Mouse (Mus musculus) layer of hippocampus, postnatal 25 days (tissue): ENCODE results near the gene Bcap31. TPM values are rescaled to one million over a fixed set of nuclear protein-coding genes. Genes with fewer than 3 reads are reported as not detected.
"Not testable (repeated sequence)": the region's sequence is repeated elsewhere in the genome, so short reads cannot be mapped to it uniquely, and the experiment has no call there.

Experiments used
- DNase-seq, 2 experiments: peaks; one replicate each; pipeline ENCODE4 v3.0.0; 2022; ENCODE audit warnings: mixed read lengths in 2 of 2, low spot score in 1 of 2; ENCODE audit errors: extremely low spot score in 1 of 2
- total RNA-seq, 2 experiments: library from RNA; stranded (reverse); gene quantifications; 2 replicates each; pipeline ENCODE4 v1.2.3; 2021

Bcap31 gene
- total RNA-seq: 10 to 100 TPM; 78.9 to 83.0 TPM

GRCm38 (mm10) chrX:73716109-73716661 lies at the start of gene Bcap31, which contains the start of gene Abcd1:
Bcap31 (minus strand) TSS chrX:73716175.
Abcd1 (plus strand) TSS chrX:73716597.
- DNase-seq: peak; percentile 65 to 76

- no peak for DNase-seq
Measured at GRCm38 (mm10) chrX:73765311-73765710, 49.3 kb upstream of the Bcap31 start.

DNA sequence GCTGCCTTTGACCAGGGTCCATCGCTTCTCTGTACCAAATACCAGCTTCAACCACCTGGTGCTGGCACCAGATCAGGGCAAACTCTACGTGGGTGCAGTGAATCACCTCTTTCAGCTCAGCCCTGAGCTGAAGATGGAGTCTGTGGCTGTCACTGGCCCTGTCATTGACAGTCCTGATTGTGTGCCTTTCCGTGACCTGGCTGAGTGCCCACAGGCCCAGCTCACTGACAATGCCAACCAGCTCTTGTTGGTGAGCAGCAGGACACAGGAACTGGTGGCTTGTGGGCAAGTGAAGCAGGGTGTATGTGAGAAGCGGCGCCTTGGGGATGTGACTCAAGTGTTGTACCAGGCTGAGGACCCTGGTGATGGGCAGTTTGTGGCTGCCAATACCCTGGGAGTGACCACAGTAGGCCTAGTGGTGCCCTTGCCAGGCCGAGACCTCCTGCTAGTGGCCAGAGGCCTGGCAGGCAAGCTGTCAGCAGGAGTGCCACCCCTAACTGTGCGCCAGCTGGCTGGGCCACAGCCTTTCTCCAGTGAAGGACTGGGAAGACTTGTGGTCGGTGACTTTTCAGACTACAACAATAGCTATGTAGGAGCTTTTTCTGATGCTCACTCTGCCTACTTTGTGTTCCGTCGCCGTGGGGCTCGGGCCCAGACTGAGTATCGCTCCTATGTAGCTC lies 42.8 kb upstream of the Bcap31 start:
- DNase-seq: no peak

- no peak for DNase-seq
Measured at GRCm38 (mm10) chrX:73756334-73757140, 40.6 kb upstream of the Bcap31 start, which contains the start of gene Plxnb3. Plxnb3 (plus strand) TSS chrX:73757090.

GRCm38 (mm10) chrX:73748977-73749376 lies 33.0 kb upstream of the Bcap31 start:
- no peak for DNase-seq

GRCm38 (mm10) chrX:73744774-73745481 lies 29.0 kb upstream of the Bcap31 start:
- no peak for DNase-seq

DNA sequence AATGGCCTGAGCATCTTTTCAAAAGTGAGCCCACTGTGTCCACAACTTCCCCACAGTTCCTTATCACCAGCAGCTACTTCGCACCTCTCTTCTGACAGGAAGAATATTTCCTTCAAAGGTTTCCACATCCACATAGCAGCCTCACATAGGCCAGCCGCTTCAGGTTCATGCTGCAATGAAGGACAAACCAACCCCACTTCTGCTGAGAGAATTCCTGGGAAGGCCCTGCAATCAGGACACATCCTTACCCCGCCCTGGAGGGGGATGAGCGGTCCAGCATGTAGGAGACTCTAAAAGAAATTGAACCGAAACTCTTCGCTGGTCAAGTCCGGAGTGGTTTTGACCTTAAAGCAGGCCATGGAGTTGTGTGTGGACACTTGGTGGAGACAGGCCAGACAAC lies 23.9 kb upstream of the Bcap31 start:
- not testable (repeated sequence) for DNase-seq

DNA sequence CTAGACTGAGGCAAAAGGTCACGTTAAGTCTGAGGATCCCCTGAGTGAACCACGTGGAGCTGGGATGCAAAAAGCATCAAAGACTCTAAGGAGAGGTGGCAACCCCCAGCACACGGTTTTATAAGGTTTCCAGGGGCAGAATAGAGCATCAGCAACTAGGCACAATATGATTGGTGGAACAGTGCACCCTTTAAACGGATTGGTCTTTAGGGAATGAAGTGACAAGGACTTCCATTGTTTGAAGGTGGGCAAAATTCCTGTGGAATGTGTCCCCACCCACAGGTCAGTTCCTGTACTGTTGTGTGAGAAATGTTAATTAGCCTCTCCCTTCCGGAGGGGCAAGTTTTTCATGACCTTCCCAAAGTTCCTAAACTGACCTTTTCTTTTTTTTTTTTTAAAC lies 23.2 kb upstream of the Bcap31 start:
- DNase-seq: no peak

DNA sequence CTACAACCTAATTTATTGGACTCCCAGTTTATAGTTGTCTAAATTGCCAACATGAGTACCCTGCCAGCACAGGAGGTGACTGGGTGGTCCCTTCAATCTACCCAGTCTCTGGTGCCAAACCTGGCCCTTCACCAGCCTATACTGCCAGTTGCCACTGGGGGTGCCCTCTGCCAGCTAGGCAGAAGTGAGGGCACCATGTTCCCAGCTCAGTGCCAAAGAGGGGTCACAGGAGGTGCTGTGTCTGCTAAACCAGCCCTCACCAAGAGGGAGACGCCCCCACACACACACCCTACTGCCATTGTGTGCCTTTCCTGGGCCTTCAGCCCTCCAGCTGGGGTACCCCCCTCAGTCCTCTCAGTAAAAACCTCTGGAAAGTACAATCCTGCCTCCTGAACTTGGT lies 22.2 kb upstream of the Bcap31 start:
- no peak for DNase-seq

GRCm38 (mm10) chrX:73730908-73731307 lies 14.9 kb upstream of the Bcap31 start:
- DNase-seq: no peak

DNA sequence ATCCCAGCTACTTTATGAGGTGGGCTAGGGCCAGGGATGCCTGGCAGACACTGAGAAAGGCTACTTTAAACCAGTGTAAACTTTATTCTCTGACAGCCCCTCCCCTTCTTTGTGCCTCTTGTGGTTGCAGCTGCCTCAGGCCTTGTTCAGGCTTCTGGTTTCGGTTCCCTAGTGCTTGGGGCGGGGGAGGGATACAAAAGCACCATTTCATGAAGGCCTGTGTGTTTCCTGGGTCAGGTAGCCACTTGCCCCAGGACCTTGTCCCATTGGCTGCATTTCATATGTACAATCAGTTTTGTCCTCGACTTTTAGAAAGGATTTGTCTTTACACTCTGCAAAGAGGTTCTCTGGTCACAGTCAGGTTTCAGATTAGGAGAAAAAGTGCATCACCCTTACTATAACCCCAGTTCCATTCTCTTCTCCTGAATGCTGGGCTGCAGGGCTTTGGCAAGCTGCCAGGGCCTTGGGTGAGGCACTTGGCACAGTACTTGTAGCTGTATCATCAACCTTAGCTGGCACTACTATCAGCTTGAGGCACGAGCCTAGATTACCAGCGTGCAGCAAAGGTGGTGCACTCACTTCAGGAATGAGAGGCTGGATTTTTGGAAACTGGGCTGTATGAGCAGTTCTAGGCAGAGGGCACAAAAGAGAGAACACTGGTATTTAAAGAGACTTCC lies 2.8 kb upstream of the Bcap31 start:
- peak in 1 of 2 experiments; percentile 10 for DNase-seq

GRCm38 (mm10) chrX:73718271-73718670 lies 2.3 kb upstream of the Bcap31 start:
- DNase-seq: no peak

- peak in 1 of 2 experiments; percentile 4 for DNase-seq
Measured at GRCm38 (mm10) chrX:73717667-73718066, 1.7 kb upstream of the Bcap31 start.

DNA sequence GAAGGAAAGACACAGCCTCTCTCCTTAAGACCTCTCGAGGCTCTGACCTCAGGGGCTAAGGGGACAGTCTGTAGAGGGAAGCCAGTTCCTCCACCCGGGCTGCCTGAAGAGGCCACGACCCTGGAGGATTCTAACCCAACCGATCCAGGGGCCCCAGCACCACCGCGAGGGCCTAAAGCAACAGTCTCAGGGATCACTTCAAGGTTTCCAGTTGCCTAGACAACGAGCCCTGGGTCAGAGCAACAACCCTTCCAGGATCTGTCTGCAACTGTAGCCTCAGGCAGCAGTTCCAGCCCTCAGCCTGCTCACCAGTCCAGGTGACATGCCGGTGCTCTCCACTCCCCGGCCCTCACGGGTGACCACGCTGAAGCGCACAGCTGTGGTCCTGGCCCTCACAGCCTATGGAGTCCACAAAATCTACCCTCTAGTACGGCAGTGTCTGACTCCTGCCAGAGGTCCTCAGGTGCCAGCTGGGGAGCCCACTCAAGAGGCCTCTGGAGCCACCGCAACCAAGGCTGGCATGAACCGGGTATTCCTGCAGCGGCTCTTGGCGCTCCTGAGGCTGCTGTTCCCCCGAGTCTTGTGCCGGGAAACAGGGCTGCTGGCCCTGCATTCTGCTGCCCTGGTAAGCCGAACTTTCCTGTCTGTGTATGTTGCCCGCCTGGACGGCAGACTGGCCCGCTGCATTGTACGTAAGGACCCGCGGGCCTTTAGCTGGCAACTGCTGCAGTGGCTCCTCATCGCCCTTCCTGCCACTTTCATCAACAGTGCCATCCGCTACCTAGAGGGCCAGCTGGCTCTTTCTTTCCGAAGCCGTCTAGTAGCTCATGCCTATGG lies 952 bp upstream of the Bcap31 start:
- DNase-seq: no peak

DNA sequence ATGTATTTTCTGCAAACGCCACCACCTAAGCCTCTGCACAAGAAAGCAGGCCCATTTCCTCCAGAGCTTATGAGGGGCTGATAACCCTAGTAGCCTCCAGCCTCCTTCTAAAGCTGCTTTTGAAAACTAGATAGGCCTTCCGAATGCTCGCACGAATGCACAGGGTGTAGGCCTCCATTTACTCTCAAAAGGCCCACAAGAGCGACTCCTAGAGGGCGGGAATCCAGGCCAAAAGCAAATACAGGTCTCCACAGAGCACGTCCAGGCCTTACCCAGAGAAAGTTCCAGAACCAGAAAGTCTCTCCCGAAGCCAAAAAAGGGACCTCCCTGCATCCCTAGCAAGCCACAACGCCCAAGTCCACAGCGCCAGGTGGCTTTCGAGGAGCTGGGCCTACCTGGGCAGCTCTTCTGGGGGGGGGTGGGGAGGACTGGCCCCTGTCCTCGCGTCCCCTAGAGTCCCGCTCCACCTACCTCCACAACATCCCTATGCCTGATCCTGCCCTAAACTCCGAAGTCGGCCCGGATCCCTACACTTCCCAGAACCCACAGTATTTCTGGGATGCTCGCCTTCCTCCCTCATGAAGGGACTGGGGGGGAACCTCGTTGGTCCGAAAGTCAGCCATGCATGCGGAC lies 383 bp downstream of the Bcap31 start:
- DNase-seq: no peak

DNA sequence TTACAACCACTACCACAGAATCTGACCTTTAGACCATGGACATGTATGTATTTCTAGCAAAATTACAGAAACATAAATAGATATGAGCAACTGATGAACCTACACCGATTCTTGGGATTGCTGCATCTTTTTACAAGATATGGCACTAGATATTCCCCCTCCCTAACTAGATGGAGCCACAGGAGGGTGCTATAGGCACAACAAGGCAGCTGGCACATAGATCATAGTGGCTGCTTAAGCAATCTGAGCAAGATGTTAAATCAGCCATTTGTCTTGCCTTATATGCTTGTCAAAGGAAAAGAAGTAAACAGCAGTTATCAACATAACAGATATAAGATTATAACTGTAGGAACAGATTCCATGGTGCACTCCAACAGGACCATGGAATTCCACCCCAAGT lies 15.5 kb downstream of the Bcap31 start:
- DNase-seq: no peak

DNA sequence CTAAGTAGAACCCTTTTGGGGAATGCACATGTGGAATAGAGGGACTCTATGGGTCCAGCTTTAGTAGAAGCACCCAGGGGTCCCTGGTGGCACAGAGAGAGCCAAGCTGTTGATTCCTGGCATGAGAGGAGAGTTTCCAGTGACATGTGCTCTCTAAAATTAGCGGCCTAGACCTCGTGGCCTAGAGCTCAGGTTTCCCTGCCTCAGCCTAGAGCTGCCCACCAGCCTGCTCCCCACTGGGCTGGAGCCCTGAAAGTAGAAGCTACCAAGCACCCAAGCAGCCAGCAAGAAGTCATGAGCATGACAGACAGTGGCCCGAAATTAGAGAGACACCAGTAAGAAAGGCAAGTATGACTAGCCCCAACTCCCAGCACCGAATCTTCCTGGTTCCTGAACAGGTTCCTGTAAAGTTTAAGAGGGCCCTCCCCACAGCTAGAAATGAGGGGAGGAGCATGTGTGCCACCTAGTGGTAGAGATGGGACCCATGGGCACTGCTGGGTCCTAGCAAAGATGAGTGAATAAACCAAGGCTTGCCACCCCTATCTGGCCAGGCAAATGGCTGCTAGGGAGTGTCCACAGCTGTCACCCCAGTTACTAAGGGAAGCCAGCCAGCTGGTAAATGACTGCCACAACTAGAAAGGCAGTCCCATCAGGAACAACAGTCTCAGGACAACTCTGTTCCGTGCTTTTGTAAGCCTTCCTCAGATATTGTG lies 24.9 kb downstream of the Bcap31 start:
- peak in 1 of 2 experiments; percentile 60 for DNase-seq

- no peak for DNase-seq
Measured at GRCm38 (mm10) chrX:73685629-73686028, 30.3 kb downstream of the Bcap31 start.
